Mouse (Mus musculus) monocyte, adult 59 days (primary cell): ENCODE measurements around the gene Rnf39. TPM values are rescaled to one million over a fixed set of nuclear protein-coding genes. Genes with fewer than 3 reads are reported as not detected.

Experiments
- total RNA-seq, 2 experiments: library from RNA; stranded (reverse); gene quantifications; one replicate each; pipeline ENCODE4 v1.2.4; 2023

The Rnf39 gene
- not detected for total RNA-seq

GRCm38 (mm10) chr17:36942791-36943471, at the start of gene Rnf39:
Rnf39 (plus strand) TSS chr17:36942918.

GRCm38 (mm10) chr17:36897552-36898205, 45.0 kb upstream of the Rnf39 start, which contains the start of gene Trim31:
Trim31 (plus strand) TSS chr17:36898118.

GRCm38 (mm10) chr17:36950981-36951947, 8.5 kb downstream of the Rnf39 start, which contains the start of gene Ppp1r11:
Ppp1r11 (minus strand) TSS chr17:36951741.

GRCm38 (mm10) chr17:36957999-36958743, 15.5 kb downstream of the Rnf39 start, which contains the start of the genes Znrd1 and Znrd1as:
Znrd1 (minus strand) TSS chr17:36958559.
Znrd1as (plus strand) TSS chr17:36958592.

GRCm38 (mm10) chr17:36981221-36981813, 38.6 kb downstream of the Rnf39 start, which contains the start of gene 2410137M14Rik:
2410137M14Rik (minus strand) TSS chr17:36981237.

GRCm38 (mm10) chr17:36989437-36989836, 46.7 kb downstream of the Rnf39 start, which contains the start of gene H2-M5:
H2-M5 (minus strand) TSS chr17:36989537.

Other genes starting within 250 kb of the Rnf39 start
- gene H2-M10.5, start 170.0 kb upstream of the Rnf39 start, total RNA-seq = not detected
- gene H2-M10.6, start 130.7 kb upstream of the Rnf39 start, total RNA-seq = not detected
- gene Trim26, start 105.8 kb upstream of the Rnf39 start, total RNA-seq = 100 to 1,000 TPM in 1 of 2 experiments, 10 to 100 TPM in 1; 87.5 to 100 TPM
- not detected for gene Trim15, start 75.7 kb upstream of the Rnf39 start, total RNA-seq
- gene Trim10, start 73.3 kb upstream of the Rnf39 start, total RNA-seq = not detected
- gene Trim40, start 52.8 kb upstream of the Rnf39 start, total RNA-seq = not detected
- not detected for gene Trim31, start 44.8 kb upstream of the Rnf39 start, total RNA-seq
- gene Ppp1r11, start 8.8 kb downstream of the Rnf39 start, total RNA-seq = 10 to 100 TPM; 56.1 to 56.3 TPM
- 10 to 100 TPM; 57.4 to 59.8 TPM for gene Znrd1, start 15.6 kb downstream of the Rnf39 start, total RNA-seq
- gene Znrd1as, start 15.7 kb downstream of the Rnf39 start, total RNA-seq = 1 to 10 TPM; 1.9 to 2.2 TPM
- not detected for gene 2410137M14Rik, start 38.3 kb downstream of the Rnf39 start, total RNA-seq
- gene H2-M5, start 46.6 kb downstream of the Rnf39 start, total RNA-seq = not detected
- gene Zfp57, start 58.2 kb downstream of the Rnf39 start, total RNA-seq = under 1 TPM in 1 of 2 experiments, not detected in 1; 0.39 TPM
- not detected for gene Mog, start 80.5 kb downstream of the Rnf39 start, total RNA-seq
- gene Gabbr1, start 103.0 kb downstream of the Rnf39 start, total RNA-seq = 10 to 100 TPM; 20.2 to 28.2 TPM
- under 1 TPM; 0.29 to 0.58 TPM for gene Olfr90, start 145.6 kb downstream of the Rnf39 start, total RNA-seq
- not detected for gene Olfr91, start 155.4 kb downstream of the Rnf39 start, total RNA-seq
- not detected for gene Olfr92, start 177.2 kb downstream of the Rnf39 start, total RNA-seq
- not detected for gene Olfr93, start 218.6 kb downstream of the Rnf39 start, total RNA-seq